Mouse (Mus musculus): Measurements from ENCODE around the gene Ercc4.

- TF ChIP-seq EP300 (IDR thresholded peaks at IDR 0.05; ENCODE audit: insufficient read depth, low read depth, low read length) (no peak), CTCF (IDR thresholded peaks at IDR 0.05) (no peak)
Observed at GRCm38 (mm10) chr16:13150790-13151189, 41.3 kb downstream of the Ercc4 start.

Data from heart, adult 2 months (tissue).